Mouse (Mus musculus) MEL (cell line): ENCODE data around the gene Cpne2. TPM values are rescaled to one million over a fixed set of nuclear protein-coding genes. Genes with fewer than 3 reads are reported as not detected.

Experiments
- DNase-seq: peaks from one replicate; pipeline ENCODE4 v3.0.0; 2011; ENCODE audit warnings: low read depth, low spot score
- H3K27ac ChIP-seq: 2 replicates; pipeline ENCODE4 v1.5.1; 2012; ENCODE audit warnings: low read depth, mild to moderate bottlenecking, control low read depth, low read length, moderate library complexity; ENCODE audit not compliant: control insufficient read depth
- H3K27me3 ChIP-seq, 2 experiments: fragments of 150-350 bp in 1 of 2; sonication (generic) in 1 of 2; 2 replicates each; pipeline ENCODE4 v1.6.1; 2012; ENCODE audit warnings: low read length in 2 of 2, mild to moderate bottlenecking in 2 of 2, improper control_type of control experiment in 1 of 2, moderate library complexity in 1 of 2; ENCODE audit not compliant: insufficient read depth in 2 of 2, control insufficient read depth in 1 of 2
- H3K36me3 ChIP-seq, 2 experiments: 2 replicates each; pipeline ENCODE4 v1.6.1; 2012 to 2014; ENCODE audit warnings: low read length in 2 of 2, improper control_type of control experiment in 1 of 2, inconsistent platforms in 1 of 2, mild to moderate bottlenecking in 1 of 2; ENCODE audit not compliant: insufficient read depth in 2 of 2, control insufficient read depth in 1 of 2
- H3K4me1 ChIP-seq, 2 experiments: fragments of 150-350 bp in 1 of 2; sonication (generic) in 1 of 2; 2 replicates each; pipeline ENCODE4 v1.6.1; 2012; ENCODE audit warnings: low read length in 2 of 2, improper control_type of control experiment in 1 of 2, mild to moderate bottlenecking in 1 of 2; ENCODE audit not compliant: insufficient read depth in 2 of 2, control insufficient read depth in 1 of 2
- H3K4me3 ChIP-seq, 2 experiments: fragments of 150-350 bp in 1 of 2; sonication (generic) in 1 of 2; 2 replicates each; pipeline ENCODE4 v1.5.1; 2012; ENCODE audit warnings: low read depth in 2 of 2, low read length in 2 of 2, mild to moderate bottlenecking in 2 of 2, moderate library complexity in 2 of 2, control low read depth in 1 of 2, improper control_type of control experiment in 1 of 2; ENCODE audit not compliant: control insufficient read depth in 1 of 2, insufficient read depth in 1 of 2
- H3K79me2 ChIP-seq: 2 replicates; pipeline ENCODE4 v1.6.1; 2012; ENCODE audit warnings: mild to moderate bottlenecking, low read length, moderate library complexity; ENCODE audit not compliant: control insufficient read depth, poor library complexity, insufficient read depth
- H3K9ac ChIP-seq: 2 replicates; pipeline ENCODE4 v1.6.1; 2012; ENCODE audit warnings: low read depth, mild to moderate bottlenecking, control low read depth, low read length, moderate library complexity; ENCODE audit not compliant: control insufficient read depth, poor library complexity, severe bottlenecking
- H3K9me3 ChIP-seq: fragments of 150-350 bp; sonication (generic); replicated peaks from 2 replicates; pipeline ENCODE4 v1.6.1; 2012; ENCODE audit warnings: mild to moderate bottlenecking, low read length, improper control_type of control experiment, moderate library complexity; ENCODE audit not compliant: insufficient read depth
- CHD1 ChIP-seq: IDR thresholded peaks from 2 replicates; pipeline ENCODE4 v1.6.1; 2012; ENCODE audit warnings: low read depth, mild to moderate bottlenecking, inconsistent platforms, low read length, improper control_type of control experiment
- CTCF ChIP-seq, 3 experiments: IDR thresholded peaks in 2 of 3; conservative IDR thresholded peaks in 1 of 3; 2 replicates each; pipeline ENCODE4 v1.5.1; 2011 to 2012; ENCODE audit warnings: low read length in 3 of 3, low read depth in 2 of 3, mild to moderate bottlenecking in 2 of 3, improper control_type of control experiment in 1 of 3, inconsistent platforms in 1 of 3, mixed read lengths in 1 of 3, moderate library complexity in 1 of 3; ENCODE audit not compliant: control insufficient read depth in 1 of 3, insufficient read depth in 1 of 3, poor library complexity in 1 of 3, severe bottlenecking in 1 of 3
- ELF1 ChIP-seq: IDR thresholded peaks from 2 replicates; pipeline ENCODE4 v1.6.1; 2014; ENCODE audit warnings: low read depth, mild to moderate bottlenecking, inconsistent platforms, low read length, improper control_type of control experiment, moderate library complexity
- ETS1 ChIP-seq: IDR thresholded peaks from 2 replicates; pipeline ENCODE4 v1.6.1; 2012; ENCODE audit warnings: low read depth, mild to moderate bottlenecking, inconsistent platforms, low read length, improper control_type of control experiment, moderate library complexity
- HCFC1 ChIP-seq: IDR thresholded peaks from 2 replicates; pipeline ENCODE4 v1.6.1; 2012; ENCODE audit warnings: low read depth, mild to moderate bottlenecking, inconsistent platforms, low read length, improper control_type of control experiment, moderate library complexity
- JUND ChIP-seq: IDR thresholded peaks from 2 replicates; pipeline ENCODE4 v1.6.1; 2011; ENCODE audit warnings: low read depth, mild to moderate bottlenecking, improper control_type of control experiment, low read length
- MEF2A ChIP-seq: IDR thresholded peaks from 2 replicates; pipeline ENCODE4 v1.6.1; 2014; ENCODE audit warnings: low read depth, mild to moderate bottlenecking, inconsistent platforms, low read length, improper control_type of control experiment; ENCODE audit not compliant: poor library complexity, insufficient replicate concordance, severe bottlenecking; ENCODE audit errors: extremely low read depth
- MYC ChIP-seq: IDR thresholded peaks from 2 replicates; pipeline ENCODE4 v1.6.1; 2011; ENCODE audit warnings: low read depth, mild to moderate bottlenecking, low read length, improper control_type of control experiment, moderate library complexity
- POLR2AphosphoS2 ChIP-seq: IDR thresholded peaks from 2 replicates; pipeline ENCODE4 v1.6.1; 2011; ENCODE audit warnings: low read length, improper control_type of control experiment
- RAD21 ChIP-seq: IDR thresholded peaks from 2 replicates; pipeline ENCODE4 v1.6.1; 2011; ENCODE audit warnings: mild to moderate bottlenecking, low read depth, low read length, improper control_type of control experiment
- SMC3 ChIP-seq: IDR thresholded peaks from 2 replicates; pipeline ENCODE4 v1.6.1; 2011; ENCODE audit warnings: low read depth, low read length, improper control_type of control experiment
- TBP ChIP-seq: IDR thresholded peaks from 2 replicates; pipeline ENCODE4 v1.8.0; 2011; ENCODE audit warnings: low read depth, low read length, improper control_type of control experiment
- USF1 ChIP-seq: IDR thresholded peaks from 2 replicates; pipeline ENCODE4 v1.6.1; 2014; ENCODE audit warnings: low read depth, mild to moderate bottlenecking, inconsistent platforms, low read length, improper control_type of control experiment, moderate library complexity
- ZC3H11A ChIP-seq: IDR thresholded peaks from 2 replicates; pipeline ENCODE4 v1.6.1; 2012; ENCODE audit warnings: low read depth, mild to moderate bottlenecking, inconsistent platforms, low read length, improper control_type of control experiment
- polyA plus RNA-seq, 2 experiments: library from polyadenylated mRNA; stranded (reverse) in 1 of 2; unstranded in 1 of 2; fragments of >175 nt in 1 of 2; fragments of >200 nt in 1 of 2; gene quantifications; 2 replicates each; pipeline versions ENCODE4 v1.2.1 to v1.2.4; 2012; ENCODE audit warnings: low replicate concordance in 2 of 2, low read depth in 1 of 2; ENCODE audit not compliant: insufficient read length in 2 of 2, insufficient read depth in 1 of 2, missing spikeins in 1 of 2
- total RNA-seq: library from RNA; depleted of rRNA; stranded (reverse); fragments of 300-350 nt; gene quantifications from 2 replicates; pipeline ENCODE4 v1.2.3, GENCODE M21; 2012

The Cpne2 gene
- total and polyA plus RNA-seq, 3 experiments = 19.1 to 29.7 TPM; not detected in 1

GRCm38 (mm10) chr8:94485288-94485687, 47.5 kb upstream of the Cpne2 start:
- no peaks in the 10 kb centered on the region for H3K9me3 ChIP-seq
- peaks cover 2 to 15% of the 10 kb centered on the region in 2 experiments for H3K4me1 ChIP-seq
- H3K27ac ChIP-seq = no peak overlapping the region
- DNase-seq = no peak
- H3K27me3 ChIP-seq = 0 out of 4 replicates have a peak, but pooled peaks cover 0 to 2% of the 10 kb centered on the region in 2 experiments
- no peaks in the 10 kb centered on the region for H3K79me2 ChIP-seq
- TF ChIP-seq MYC (no peak), USF1 (no peak), ZC3H11A (no peak)
- H3K36me3 ChIP-seq = no peaks in the 10 kb centered on the region
- H3K4me3 ChIP-seq = no peak overlapping the region
- no peak overlapping the region for H3K9ac ChIP-seq

GRCm38 (mm10) chr8:94485882-94486281, 46.9 kb upstream of the Cpne2 start:
- no peaks in the 10 kb centered on the region for H3K79me2 ChIP-seq
- H3K9ac ChIP-seq = no peak overlapping the region
- no peak overlapping the region for H3K4me3 ChIP-seq
- TF ChIP-seq CTCF (IDR thresholded peaks at IDR 0.05 in 2 of 3, conservative IDR thresholded peaks at IDR 0.05 in 1 of 3; ENCODE audit: control insufficient read depth in 1 of 3, insufficient read depth in 1 of 3, low read depth in 2 of 3, low read length in 3 of 3, poor library complexity in 1 of 3, severe bottlenecking in 1 of 3) = peak; percentile 50 to 71 (median 62)
- TF ChIP-seq JUND = no peak
- peak; percentile 55 for TF ChIP-seq RAD21
- TF ChIP-seq SMC3 = peak; percentile 80
- no peak for TF ChIP-seq TBP
- peak; percentile 45 for TF ChIP-seq ZC3H11A
- H3K4me1 ChIP-seq = peaks cover 2 to 16% of the 10 kb centered on the region in 2 experiments
- H3K27ac ChIP-seq = no peak overlapping the region
- peak; percentile 45 for DNase-seq
- H3K36me3 ChIP-seq = no peaks in the 10 kb centered on the region
- H3K9me3 ChIP-seq = no peaks in the 10 kb centered on the region
- 0 out of 4 replicates have a peak, but pooled peaks cover 0 to 2% of the 10 kb centered on the region in 2 experiments for H3K27me3 ChIP-seq

- Histone ChIP-seq H3K4me3 (no peak overlapping the region), H3K27me3 (0 out of 4 replicates have a peak, but pooled peaks cover 0 to 2% of the 10 kb centered on the region in 2 experiments), H3K27ac (no peak overlapping the region), H3K79me2 (no peaks in the 10 kb centered on the region), H3K4me1 (peaks cover 2 to 19% of the 10 kb centered on the region in 2 experiments), H3K9me3 (no peaks in the 10 kb centered on the region), H3K9ac (no peak overlapping the region), H3K36me3 (no peaks in the 10 kb centered on the region)
- DNase-seq = no peak
- TF ChIP-seq RAD21 = no peak
- TF ChIP-seq SMC3 = no peak
- TF ChIP-seq TBP = no peak
- TF ChIP-seq ETS1 = no peak
- no peak for TF ChIP-seq POLR2AphosphoS2
- no peak for TF ChIP-seq ELF1
- no peak for TF ChIP-seq HCFC1
- TF ChIP-seq MYC = no peak
- TF ChIP-seq MEF2A = no peak
- no peak for TF ChIP-seq CHD1
Measured at GRCm38 (mm10) chr8:94488016-94488415, 44.8 kb upstream of the Cpne2 start.
